Mouse (Mus musculus) lung, postnatal 0 days (tissue): ENCODE measurements around the gene Impdh2. TPM values are rescaled to one million over a fixed set of nuclear protein-coding genes. Genes with fewer than 3 reads are reported as not detected.
"Not testable (repeated sequence)": the region's sequence is repeated elsewhere in the genome, so short reads cannot be mapped to it uniquely, and the experiment has no call there.

Experiments
- ATAC-seq: fragments of 200-750 bp; cut with Nextera tagmentation; 2 replicates; pipeline ENCODE4 v1.8.0; 2017; ENCODE audit warnings: moderate library complexity
- DNase-seq: peaks from one replicate; pipeline ENCODE4 v3.0.0-alpha.2; 2016; ENCODE audit warnings: low spot score
- H3K27ac ChIP-seq: fragments of 300-500 bp; sonication (generic); 2 replicates; pipeline ENCODE4 v1.5.1; 2014; ENCODE audit warnings: antibody characterized with exemption, mild to moderate bottlenecking, low read length, mixed read lengths
- H3K27me3 ChIP-seq: fragments of 300-500 bp; sonication (generic); replicated peaks from 2 replicates; pipeline ENCODE4 v1.6.1; 2014; ENCODE audit warnings: low read length, mixed read lengths; ENCODE audit not compliant: insufficient read depth
- H3K36me3 ChIP-seq: fragments of 300-500 bp; sonication (generic); 2 replicates; pipeline ENCODE4 v1.6.1; 2014; ENCODE audit warnings: low read length, mixed read lengths; ENCODE audit not compliant: insufficient read depth
- H3K4me1 ChIP-seq: fragments of 300-500 bp; sonication (generic); 2 replicates; pipeline ENCODE4 v1.6.1; 2014; ENCODE audit warnings: antibody characterized with exemption, low read depth, low read length, mixed read lengths; ENCODE audit not compliant: insufficient read depth
- H3K4me2 ChIP-seq: fragments of 300-500 bp; sonication (generic); replicated peaks from 2 replicates; pipeline ENCODE4 v1.6.1; 2014; ENCODE audit warnings: low read depth, mild to moderate bottlenecking, low read length, moderate library complexity, mixed read lengths
- H3K4me3 ChIP-seq: fragments of 300-500 bp; sonication (generic); 2 replicates; pipeline ENCODE4 v1.5.1; 2014; ENCODE audit warnings: low read depth, low read length
- H3K9ac ChIP-seq: fragments of 300-500 bp; sonication (generic); replicated peaks from 2 replicates; pipeline ENCODE4 v1.6.1; 2014; ENCODE audit warnings: low read depth, mild to moderate bottlenecking
- H3K9me3 ChIP-seq: fragments of 300-500 bp; sonication (generic); 2 replicates; pipeline ENCODE4 v1.6.1; 2016; ENCODE audit warnings: low read length, mixed read lengths
- CTCF ChIP-seq: IDR thresholded peaks from 2 replicates; pipeline ENCODE4 v1.5.1; 2016; ENCODE audit warnings: antibody characterized with exemption, mild to moderate bottlenecking
- EP300 ChIP-seq: IDR thresholded peaks from 2 replicates; pipeline ENCODE4 v1.6.1; 2016; ENCODE audit warnings: antibody characterized with exemption, mild to moderate bottlenecking, control low read depth
- WGBS: fragments of 180-500 bp; shearing (Covaris S2); extraction: QIAGEN DNeasy Blood & Tissue Kit; methylation state at CpG from one replicate; pipeline ENCODE4 v1.1.7; 2014; 5-methylcytosine and 5-hydroxymethylcytosine counted together
- polyA plus RNA-seq: library from polyadenylated mRNA; unstranded; fragments of >200 nt; fragmentation: Nextera tagmentation; extraction: Ambion mirVana; gene quantifications from 2 replicates; pipeline ENCODE4 v1.2.1, GENCODE M21; 2015

Gene Impdh2
- polyA plus RNA-seq, 1 experiment from 2014 or later: 56.2 TPM

GRCm38 (mm10) chr9:108596998-108597764 lies 37.1 kb downstream of the Impdh2 start, which contains the start of gene P4htm:
TSS of gene P4htm (minus strand) at chr9:108597667.
- Histone ChIP-seq H3K9me3 (no peaks in the 10 kb centered on the region), H3K4me1 (no peaks in the 10 kb centered on the region; the same call in 1 of the 2 replicates), H3K9ac (peak within 1 kb of the TSS; percentile 43), H3K4me3 (peak within 1 kb of the TSS; percentile 56), H3K36me3 (no peaks in the 10 kb centered on the region), H3K4me2 (peak within 1 kb of the TSS; percentile 87), H3K27ac (no peak within 1 kb of the TSS), H3K27me3 (0 out of 2 replicates have a peak, but pooled peaks cover 3% of the 10 kb centered on the region)
- DNase-seq: peak; percentile 68
- TF ChIP-seq CTCF (peak; percentile 35; the same call in 1 of the 2 replicates), EP300 (no peak)
- WGBS: 3% methylated on average over 61 of the region's 69 CpGs
- peak; percentile 85 for ATAC-seq

- DNase-seq (no peak), ATAC-seq (no peak)
- TF ChIP-seq EP300 (no peak), CTCF (no peak)
These were observed 39.0 kb downstream of the Impdh2 start for GRCm38 (mm10) chr9:108599021-108599566.

GRCm38 (mm10) chr9:108600011-108600410 lies 39.9 kb downstream of the Impdh2 start:
- Histone ChIP-seq H3K36me3 (peaks cover 19% of the 10 kb centered on the region), H3K4me1 (no peaks in the 10 kb centered on the region; the same call in 1 of the 2 replicates), H3K27me3 (0 out of 2 replicates have a peak, but pooled peaks cover 3% of the 10 kb centered on the region), H3K27ac (no peak overlapping the region), H3K4me2 (no peak overlapping the region), H3K9me3 (no peaks in the 10 kb centered on the region), H3K4me3 (no peak overlapping the region), H3K9ac (no peak overlapping the region)
- DNase-seq (peak; percentile 60), ATAC-seq (peak; percentile 70)
- no peak for TF ChIP-seq CTCF
- TF ChIP-seq EP300: peak; percentile 58
- 41% methylated on average over 2 of the region's 2 CpGs for WGBS

More at GRCm38 (mm10) chr9:108599021-108599566, 39.0 kb downstream of the Impdh2 start:
- Histone ChIP-seq H3K27ac (no peak overlapping the region), H3K9ac (no peak overlapping the region), H3K4me1 (no peaks in the 10 kb centered on the region; the same call in 1 of the 2 replicates), H3K4me3 (no peak overlapping the region), H3K27me3 (0 out of 2 replicates have a peak, but pooled peaks cover 3% of the 10 kb centered on the region), H3K36me3 (peaks cover 14% of the 10 kb centered on the region), H3K9me3 (no peaks in the 10 kb centered on the region), H3K4me2 (no peak overlapping the region)
- 75% methylated on average over 4 of the region's 4 CpGs for WGBS

GRCm38 (mm10) chr9:108601986-108602385 lies 41.9 kb downstream of the Impdh2 start:
- no peak for TF ChIP-seq CTCF
- TF ChIP-seq EP300: no peak
- Histone ChIP-seq H3K27me3 (0 out of 2 replicates have a peak, but pooled peaks cover 2% of the 10 kb centered on the region), H3K9ac (no peak overlapping the region), H3K4me1 (no peaks in the 10 kb centered on the region; the same call in 1 of the 2 replicates), H3K9me3 (no peaks in the 10 kb centered on the region), H3K36me3 (peaks cover 25% of the 10 kb centered on the region), H3K27ac (no peak overlapping the region), H3K4me2 (no peak overlapping the region), H3K4me3 (no peak overlapping the region)
- ATAC-seq: no peak
- DNase-seq: no peak
- 55% methylated on average over 4 of the region's 4 CpGs for WGBS

GRCm38 (mm10) chr9:108607929-108608328 lies 47.8 kb downstream of the Impdh2 start:
- H3K9me3 ChIP-seq, DNase-seq, H3K9ac ChIP-seq, ATAC-seq, H3K27ac ChIP-seq, H3K27me3 ChIP-seq, H3K4me3 ChIP-seq, H3K4me1 ChIP-seq, H3K4me2 ChIP-seq: not testable (repeated sequence)
- peaks cover 47% of the 10 kb centered on the region for H3K36me3 ChIP-seq
- WGBS: 72% methylated on average over 5 of the region's 5 CpGs

GRCm38 (mm10) chr9:108608889-108609288 lies 48.8 kb downstream of the Impdh2 start:
- peaks cover 42% of the 10 kb centered on the region; the same call in 1 of the 2 replicates for H3K36me3 ChIP-seq
- DNase-seq (no peak), ATAC-seq (no peak)
- H3K9ac ChIP-seq: no peak overlapping the region
- no peaks in the 10 kb centered on the region for H3K9me3 ChIP-seq
- no peak overlapping the region for H3K4me3 ChIP-seq
- WGBS: 88% methylated on average over 4 of the region's 4 CpGs
- no peaks in the 10 kb centered on the region for H3K27me3 ChIP-seq
- no peak overlapping the region for H3K27ac ChIP-seq
- H3K4me2 ChIP-seq: no peak overlapping the region
- TF ChIP-seq CTCF: no peak
- no peak for TF ChIP-seq EP300
- no peaks in the 10 kb centered on the region for H3K4me1 ChIP-seq
